Mouse (Mus musculus) bone marrow macrophage, adult 2 months (primary cell): ENCODE measurements around the gene Gm10638. TPM values are rescaled to one million over a fixed set of nuclear protein-coding genes. Genes with fewer than 3 reads are reported as not detected.

Experiments used
- H3K27ac ChIP-seq: 2 replicates; pipeline ENCODE4 v1.5.1; 2012; ENCODE audit warnings: low read depth, low read length; ENCODE audit not compliant: insufficient read depth
- H3K4me1 ChIP-seq: 2 replicates; pipeline ENCODE4 v1.6.1; 2012; ENCODE audit warnings: low read length; ENCODE audit not compliant: control insufficient read depth, insufficient read depth
- H3K4me3 ChIP-seq: 2 replicates; pipeline ENCODE4 v1.5.1; 2012; ENCODE audit warnings: mild to moderate bottlenecking, low read length, moderate library complexity; ENCODE audit not compliant: insufficient read depth
- CTCF ChIP-seq: IDR thresholded peaks from 2 replicates; pipeline ENCODE4 v1.5.1; 2012; ENCODE audit warnings: low read depth, mild to moderate bottlenecking, low read length, moderate library complexity
- POLR2A ChIP-seq: IDR thresholded peaks from 2 replicates; pipeline ENCODE4 v1.6.1; 2012; ENCODE audit warnings: mild to moderate bottlenecking, low read depth, low read length, borderline replicate concordance
- polyA plus RNA-seq: library from polyadenylated mRNA; stranded (reverse); fragments of >200 nt; gene quantifications from 2 replicates; pipeline ENCODE4 v1.2.4, GENCODE M21; 2012; ENCODE audit not compliant: missing spikeins, insufficient read depth, insufficient read length

The Gm10638 gene
- polyA plus RNA-seq, 1 experiment: not detected

DNA sequence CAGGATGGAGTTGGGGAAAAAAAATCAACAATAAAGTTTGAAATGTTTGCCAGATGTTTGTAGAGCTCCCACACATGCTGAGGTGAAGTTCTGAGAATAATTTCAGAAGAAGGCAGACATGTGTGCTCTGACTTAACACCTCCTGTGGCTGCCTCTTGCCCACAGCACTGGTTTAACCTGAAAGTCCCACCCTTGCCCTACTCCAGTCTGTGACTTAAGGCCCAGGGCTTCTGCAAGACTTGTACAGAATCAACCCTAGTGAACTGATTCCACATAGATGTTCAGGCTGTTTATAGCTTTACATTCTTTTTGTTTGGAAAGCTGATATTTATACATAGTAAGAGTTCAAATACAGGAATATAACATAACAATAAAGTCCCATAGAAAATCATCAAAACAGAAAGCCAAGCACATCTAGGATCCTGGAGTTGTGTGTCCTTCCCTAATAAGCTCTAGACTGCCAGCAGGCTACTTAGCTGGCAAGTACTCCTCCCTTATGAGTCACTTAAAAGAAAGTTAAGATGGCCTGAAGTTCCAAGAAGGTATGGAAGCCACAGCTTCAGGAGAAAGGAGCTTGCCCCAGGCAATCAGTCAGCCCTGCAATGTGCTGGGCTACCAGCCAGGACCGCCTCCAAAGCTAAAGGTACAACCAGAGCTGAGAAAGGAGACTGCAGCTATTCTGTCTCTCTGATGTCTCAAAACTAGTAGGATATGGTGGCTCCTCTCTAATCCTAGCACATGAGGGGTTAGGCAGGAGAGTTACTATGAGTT lies 24.6 kb downstream of the Gm10638 start:
- H3K4me3 ChIP-seq: no peak overlapping the region
- TF ChIP-seq CTCF: no peak
- TF ChIP-seq POLR2A: no peak
- H3K27ac ChIP-seq: no peak overlapping the region
- H3K4me1 ChIP-seq: peaks cover 41% of the 10 kb centered on the region

DNA sequence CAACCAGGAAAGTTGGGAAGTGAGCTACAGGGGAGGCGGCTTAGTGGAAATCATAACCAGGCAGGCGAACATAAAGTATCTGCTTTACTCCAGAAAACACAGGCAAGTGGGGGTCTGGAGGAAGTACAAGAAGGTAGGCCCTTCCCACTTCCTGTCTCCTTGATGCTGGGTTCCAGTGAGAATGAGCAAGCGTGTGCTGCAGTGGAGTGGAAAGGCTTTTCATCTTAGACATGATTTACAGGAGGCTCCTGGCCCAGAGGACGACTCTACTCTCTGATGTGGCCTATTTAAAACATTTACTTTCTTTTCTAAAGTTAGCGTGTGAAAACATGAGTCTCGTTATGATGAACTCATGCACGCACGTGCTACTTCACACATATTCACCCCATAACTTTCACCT lies 33.7 kb downstream of the Gm10638 start:
- no peak overlapping the region for H3K4me3 ChIP-seq
- peaks cover 23% of the 10 kb centered on the region for H3K4me1 ChIP-seq
- no peak for TF ChIP-seq POLR2A
- no peak for TF ChIP-seq CTCF
- no peak overlapping the region for H3K27ac ChIP-seq

DNA sequence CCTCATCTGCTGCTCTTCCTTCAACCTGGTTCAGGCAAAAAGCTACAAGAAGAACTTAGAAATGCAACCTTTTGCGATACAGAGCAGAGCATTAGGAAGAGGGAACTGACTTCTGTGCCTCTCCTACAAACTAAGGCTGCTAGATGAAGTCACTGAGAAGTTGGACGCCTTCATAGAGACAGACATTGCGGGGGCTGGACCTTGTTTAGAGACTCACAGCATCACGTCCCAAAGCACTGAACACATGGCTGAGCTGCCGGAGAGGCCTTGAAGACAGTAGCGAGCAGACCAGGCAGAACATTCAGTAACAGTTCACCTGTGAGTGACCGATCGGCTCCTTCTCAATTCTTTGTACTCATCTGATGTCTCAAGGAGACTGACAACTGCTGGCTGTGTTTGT lies 35.6 kb downstream of the Gm10638 start:
- peaks cover 25% of the 10 kb centered on the region for H3K4me1 ChIP-seq
- TF ChIP-seq CTCF (no peak), POLR2A (no peak)
- no peak overlapping the region for H3K4me3 ChIP-seq
- no peak overlapping the region for H3K27ac ChIP-seq

DNA sequence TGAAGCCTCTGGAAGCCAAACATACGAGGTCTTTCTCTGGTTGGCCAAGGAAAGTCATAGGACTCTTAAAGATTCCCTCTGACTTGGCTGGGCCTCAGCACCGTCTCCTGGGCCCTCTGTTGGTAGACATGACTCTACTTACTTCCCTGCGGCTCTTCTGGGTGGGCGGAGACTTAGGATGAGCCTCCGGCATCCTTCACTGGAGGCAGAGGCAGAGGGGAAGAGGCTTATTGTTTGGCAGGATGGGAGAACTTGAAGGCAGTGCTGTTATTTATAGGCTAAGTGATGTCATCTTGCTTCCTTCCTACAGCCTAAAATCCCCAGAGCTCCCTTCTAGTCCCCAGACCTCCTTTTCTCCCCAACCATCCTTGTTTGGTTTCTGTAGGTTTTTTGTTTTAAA lies 41.0 kb downstream of the Gm10638 start:
- TF ChIP-seq CTCF: no peak
- H3K4me1 ChIP-seq: peaks cover 25% of the 10 kb centered on the region
- H3K27ac ChIP-seq: peak overlapping the region; percentile 66
- H3K4me3 ChIP-seq: no peak overlapping the region

DNA sequence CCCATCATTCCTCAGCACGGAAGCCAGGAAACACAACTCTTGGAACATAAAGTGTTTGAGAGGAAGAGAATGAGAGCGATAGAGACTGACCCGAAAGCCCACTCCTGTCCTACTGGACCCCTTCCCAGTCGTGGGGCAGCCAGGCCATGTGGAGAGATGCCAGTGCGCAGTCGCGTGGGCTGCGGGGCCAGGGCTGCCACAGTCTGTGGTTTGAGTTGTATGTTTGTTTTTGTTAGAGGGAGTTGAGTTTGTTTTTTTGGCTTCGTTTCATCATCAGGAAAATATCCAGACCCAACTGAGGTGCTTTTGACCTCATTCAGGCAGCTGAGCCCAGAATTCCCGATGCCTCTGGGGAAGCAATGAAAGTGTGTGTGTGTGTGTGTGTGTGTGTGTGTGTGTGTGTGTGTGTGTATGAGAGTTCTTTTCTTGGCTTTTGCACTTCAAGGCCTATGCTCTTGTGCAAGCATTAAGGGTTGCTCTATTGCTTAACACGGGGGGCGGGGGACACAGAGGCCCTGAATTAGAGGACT lies 42.5 kb downstream of the Gm10638 start:
- H3K4me3 ChIP-seq: no peak overlapping the region
- no peak for TF ChIP-seq POLR2A
- no peak for TF ChIP-seq CTCF
- H3K4me1 ChIP-seq: peaks cover 25% of the 10 kb centered on the region
- no peak overlapping the region for H3K27ac ChIP-seq

DNA sequence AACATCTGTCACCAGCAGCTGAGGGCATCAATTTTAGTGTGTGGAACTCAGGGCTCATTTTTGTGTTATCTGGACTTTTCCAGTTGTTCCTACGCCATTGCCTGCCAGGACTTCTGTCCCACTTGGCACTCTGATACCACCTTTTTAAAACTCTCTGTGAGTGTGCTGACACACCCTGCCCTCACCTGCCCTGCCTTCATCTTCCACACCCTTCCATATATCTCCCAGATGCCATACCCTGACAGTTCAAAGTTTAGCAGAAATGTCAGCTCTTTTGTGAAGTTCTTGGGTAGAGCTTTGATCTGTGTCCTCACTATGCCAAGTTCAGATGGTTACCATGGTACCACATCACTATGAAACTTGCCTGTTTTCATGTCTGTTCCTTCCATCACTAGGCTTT lies 44.1 kb downstream of the Gm10638 start:
- TF ChIP-seq POLR2A: no peak
- no peak for TF ChIP-seq CTCF
- Histone ChIP-seq H3K4me1 (peaks cover 25% of the 10 kb centered on the region), H3K27ac (no peak overlapping the region), H3K4me3 (no peak overlapping the region)

DNA sequence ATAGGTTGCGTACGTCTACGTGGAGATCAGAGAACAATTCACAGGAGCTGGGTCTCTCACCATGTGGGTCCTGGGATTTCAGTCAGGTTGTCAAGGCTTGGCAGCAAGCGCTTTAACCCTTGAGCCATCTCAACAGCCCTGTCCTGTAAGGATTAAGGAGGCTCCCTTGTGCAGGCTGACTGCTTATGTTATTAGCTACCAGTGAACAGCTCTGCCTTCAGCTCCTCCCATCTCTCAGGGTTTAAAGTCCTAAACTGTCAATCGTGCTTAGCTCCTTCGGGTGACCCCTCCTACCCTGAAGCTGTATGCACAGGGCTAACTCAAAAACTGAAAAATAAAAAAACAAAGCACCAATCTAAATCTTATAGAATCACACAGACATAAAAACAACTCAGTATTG lies 46.0 kb downstream of the Gm10638 start:
- H3K4me1 ChIP-seq: peaks cover 18% of the 10 kb centered on the region
- H3K27ac ChIP-seq: no peak overlapping the region
- H3K4me3 ChIP-seq: no peak overlapping the region
- no peak for TF ChIP-seq CTCF
- TF ChIP-seq POLR2A: no peak

DNA sequence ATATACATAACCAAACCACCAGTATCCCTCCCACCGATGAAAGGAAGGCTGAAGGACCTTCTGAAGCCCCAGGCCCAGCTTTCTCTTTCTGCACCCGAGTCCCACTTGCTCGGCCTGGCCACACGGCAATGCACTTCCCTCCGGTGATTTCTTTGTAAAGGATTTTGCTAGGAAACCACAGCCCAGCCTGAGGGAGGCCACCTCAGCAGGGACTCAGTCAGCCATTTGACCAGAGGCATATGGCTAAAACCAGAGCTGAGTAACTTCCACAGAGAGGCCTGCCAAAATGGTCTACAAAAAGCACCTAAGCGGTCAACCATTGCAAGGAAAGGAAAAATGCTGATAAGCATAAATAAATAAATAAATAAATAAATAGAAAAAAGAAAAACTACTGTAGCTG lies 49.2 kb downstream of the Gm10638 start:
- H3K27ac ChIP-seq: no peak overlapping the region
- TF ChIP-seq CTCF (no peak), POLR2A (no peak)
- no peaks in the 10 kb centered on the region for H3K4me1 ChIP-seq
- no peak overlapping the region for H3K4me3 ChIP-seq

Other genes starting within 250 kb of the Gm10638 start
- gene Abcc12, start 165.0 kb upstream of the Gm10638 start, polyA plus RNA-seq: not detected in 2 replicates
- 27.8 and 31.1 TPM in 2 replicates for gene Lonp2, start 121.7 kb upstream of the Gm10638 start, polyA plus RNA-seq
- 11.1 and 11.8 TPM in 2 replicates for gene Siah1a, start 235 bp downstream of the Gm10638 start, polyA plus RNA-seq
- 29.4 and 31.1 TPM in 2 replicates for gene N4bp1, start 139.6 kb downstream of the Gm10638 start, polyA plus RNA-seq